Mouse (Mus musculus): ENCODE results near the gene Gpam. TPM values are rescaled to one million over a fixed set of nuclear protein-coding genes. Genes with fewer than 3 reads are reported as not detected.

Gpam gene
- polyA plus RNA-seq, 1 experiment from 2014 or later: 23.6 TPM

DNA sequence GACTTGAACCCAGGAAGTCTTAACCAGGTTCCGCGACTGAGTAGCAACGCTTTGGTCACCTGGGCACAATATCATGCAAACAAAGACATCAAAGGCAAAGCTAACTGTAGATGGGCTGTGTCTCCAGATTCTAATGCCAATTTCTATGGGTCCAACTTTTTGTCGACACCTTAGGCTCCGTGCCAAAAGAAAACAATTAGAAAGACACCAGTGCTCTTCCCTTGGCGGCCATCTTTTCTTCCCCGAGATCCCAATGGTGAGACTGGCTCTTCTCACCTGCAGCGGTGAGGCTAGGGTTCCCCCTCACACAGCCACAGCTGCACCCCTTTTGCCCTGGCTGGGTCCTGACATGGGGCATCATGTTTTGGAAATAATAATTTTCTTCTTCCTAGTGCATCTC is 64.5 kb downstream of the Gpam start:
- H3K4me3 ChIP-seq (ENCODE audit: low read depth, low read length): no peak overlapping the region
- DNase-seq (ENCODE audit: low spot score, missing footprints) (no peak), ATAC-seq (ENCODE audit: low FRiP score) (0 out of 2 replicates have a peak, but pooled peaks have one; percentile 4)
- no peak overlapping the region for H3K4me2 ChIP-seq
- no peaks in the 10 kb centered on the region for H3K27me3 ChIP-seq (ENCODE audit: control insufficient read depth, insufficient read depth, low read length)
- H3K36me3 ChIP-seq (ENCODE audit: control insufficient read depth, insufficient read depth, low read length): peaks cover 2% of the 10 kb centered on the region; the same call in 1 of the 2 replicates
- H3K9me3 ChIP-seq (ENCODE audit: control insufficient read depth, low read length): peaks cover 4% of the 10 kb centered on the region; the same call in 1 of the 2 replicates
- H3K27ac ChIP-seq (ENCODE audit: low read depth, low read length): no peak overlapping the region
- H3K4me1 ChIP-seq (ENCODE audit: control insufficient read depth, insufficient read depth, low read length): peaks cover 5% of the 10 kb centered on the region; the same call in 1 of the 2 replicates
- H3K9ac ChIP-seq (ENCODE audit: low read length): no peak overlapping the region
- 94% methylated on average over 8 of the region's 8 CpGs for WGBS

DNA sequence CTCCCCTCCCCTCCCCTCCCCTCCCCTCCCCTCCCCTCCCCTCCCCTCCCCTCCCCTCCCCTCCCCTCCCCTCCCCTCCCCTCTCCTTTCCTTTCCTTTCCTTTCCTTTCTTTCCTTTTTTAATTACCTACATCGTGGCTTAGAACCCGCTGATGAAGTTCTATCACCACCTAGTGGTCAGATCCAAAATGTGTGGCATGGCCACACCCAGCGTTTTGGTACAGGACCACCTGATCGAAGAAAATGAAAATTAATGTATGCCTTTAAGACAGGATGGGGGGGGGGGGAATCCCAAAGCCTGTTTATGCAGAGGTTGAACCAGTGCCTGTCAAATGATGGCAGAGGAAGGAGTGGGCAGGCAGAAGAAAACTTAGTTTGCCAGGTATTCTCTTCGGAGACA is 65.1 kb downstream of the Gpam start:
- DNase-seq (ENCODE audit: low spot score, missing footprints): peak; percentile 93
- peaks cover 5% of the 10 kb centered on the region; the same call in 1 of the 2 replicates for H3K4me1 ChIP-seq (ENCODE audit: control insufficient read depth, insufficient read depth, low read length)
- H3K27me3 ChIP-seq (ENCODE audit: control insufficient read depth, insufficient read depth, low read length): no peaks in the 10 kb centered on the region
- H3K4me3 ChIP-seq (ENCODE audit: low read depth, low read length): no peak overlapping the region
- WGBS: 40% methylated on average over 4 of the region's 5 CpGs
- H3K36me3 ChIP-seq (ENCODE audit: control insufficient read depth, insufficient read depth, low read length): peaks cover 2% of the 10 kb centered on the region; the same call in 1 of the 2 replicates
- H3K9me3 ChIP-seq (ENCODE audit: control insufficient read depth, low read length): peaks cover 4% of the 10 kb centered on the region; the same call in 1 of the 2 replicates
- no peak overlapping the region for H3K27ac ChIP-seq (ENCODE audit: low read depth, low read length)
- ATAC-seq (ENCODE audit: low FRiP score): peak; percentile 60
- no peak overlapping the region for H3K4me2 ChIP-seq
- H3K9ac ChIP-seq (ENCODE audit: low read length): no peak overlapping the region

DNA sequence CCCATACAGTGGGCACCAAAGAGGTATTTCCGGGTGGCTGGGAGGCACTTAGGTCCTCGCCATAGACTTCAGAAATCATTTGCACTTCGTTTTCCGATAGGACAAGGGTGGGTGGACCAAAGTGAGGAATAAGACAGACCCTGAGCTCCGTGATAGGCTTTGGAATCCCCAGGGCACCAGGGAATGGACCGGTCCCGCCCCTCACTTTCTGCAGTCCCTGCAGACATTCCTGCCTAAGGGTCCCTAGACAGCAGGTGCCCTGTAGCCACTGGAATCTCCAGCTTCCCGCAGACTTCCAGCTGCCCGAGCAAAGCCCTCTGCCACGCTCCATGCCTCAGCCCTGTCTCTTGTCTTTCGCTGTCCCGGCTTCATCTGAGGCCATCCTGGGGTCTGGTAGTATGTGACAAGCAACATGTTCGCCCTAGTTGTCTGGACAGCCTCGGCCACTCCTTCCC is 65.6 kb downstream of the Gpam start:
- Histone ChIP-seq H3K9ac (ENCODE audit: low read length) (0 out of 2 replicates have a peak overlapping the region, but pooled peaks have one; percentile 43), H3K36me3 (ENCODE audit: control insufficient read depth, insufficient read depth, low read length) (peaks cover 2% of the 10 kb centered on the region; the same call in 1 of the 2 replicates), H3K4me2 (peak overlapping the region; percentile 46), H3K27ac (ENCODE audit: low read depth, low read length) (no peak overlapping the region), H3K9me3 (ENCODE audit: control insufficient read depth, low read length) (peaks cover 4% of the 10 kb centered on the region; the same call in 1 of the 2 replicates), H3K27me3 (ENCODE audit: control insufficient read depth, insufficient read depth, low read length) (no peaks in the 10 kb centered on the region), H3K4me1 (ENCODE audit: control insufficient read depth, insufficient read depth, low read length) (peaks cover 5% of the 10 kb centered on the region; the same call in 1 of the 2 replicates), H3K4me3 (ENCODE audit: low read depth, low read length) (peak overlapping the region; percentile 18; the same call in 1 of the 2 replicates)
- DNase-seq (ENCODE audit: low spot score, missing footprints) (peak; percentile 94), ATAC-seq (ENCODE audit: low FRiP score) (peak; percentile 49)
- WGBS: 10% methylated on average over 14 of the region's 14 CpGs

DNA sequence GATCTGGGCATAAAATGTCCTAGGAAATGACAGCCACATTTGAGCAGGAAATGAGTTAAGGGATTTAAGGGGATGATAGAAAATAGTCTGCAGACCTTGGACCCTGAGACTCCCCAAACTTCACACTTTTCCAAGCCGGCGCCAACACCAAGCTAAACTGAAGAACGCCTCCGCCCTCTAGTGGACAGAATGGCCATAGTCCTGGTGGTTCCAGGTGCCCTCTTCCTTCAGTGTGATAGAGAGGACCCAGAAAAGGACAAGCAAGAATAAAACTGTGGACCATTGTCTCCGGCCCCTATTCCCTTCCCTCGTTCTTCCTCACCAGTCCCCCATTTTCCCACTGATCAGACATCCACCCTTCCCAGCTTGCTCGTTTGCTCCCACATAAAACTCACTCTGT is 66.1 kb downstream of the Gpam start:
- peaks cover 5% of the 10 kb centered on the region; the same call in 1 of the 2 replicates for H3K4me1 ChIP-seq (ENCODE audit: control insufficient read depth, insufficient read depth, low read length)
- peak; percentile 98 for DNase-seq (ENCODE audit: low spot score, missing footprints)
- 3% methylated on average over 7 of the region's 7 CpGs for WGBS
- H3K9ac ChIP-seq (ENCODE audit: low read length): 0 out of 2 replicates have a peak overlapping the region, but pooled peaks have one; percentile 43
- no peak overlapping the region for H3K27ac ChIP-seq (ENCODE audit: low read depth, low read length)
- no peak overlapping the region for H3K4me3 ChIP-seq (ENCODE audit: low read depth, low read length)
- H3K36me3 ChIP-seq (ENCODE audit: control insufficient read depth, insufficient read depth, low read length): peaks cover under 1% of the 10 kb centered on the region; the same call in 1 of the 2 replicates
- peak; percentile 67 for ATAC-seq (ENCODE audit: low FRiP score)
- H3K4me2 ChIP-seq: peak overlapping the region; percentile 46
- H3K27me3 ChIP-seq (ENCODE audit: control insufficient read depth, insufficient read depth, low read length): no peaks in the 10 kb centered on the region
- H3K9me3 ChIP-seq (ENCODE audit: control insufficient read depth, low read length): peaks cover 4% of the 10 kb centered on the region; the same call in 1 of the 2 replicates

DNA sequence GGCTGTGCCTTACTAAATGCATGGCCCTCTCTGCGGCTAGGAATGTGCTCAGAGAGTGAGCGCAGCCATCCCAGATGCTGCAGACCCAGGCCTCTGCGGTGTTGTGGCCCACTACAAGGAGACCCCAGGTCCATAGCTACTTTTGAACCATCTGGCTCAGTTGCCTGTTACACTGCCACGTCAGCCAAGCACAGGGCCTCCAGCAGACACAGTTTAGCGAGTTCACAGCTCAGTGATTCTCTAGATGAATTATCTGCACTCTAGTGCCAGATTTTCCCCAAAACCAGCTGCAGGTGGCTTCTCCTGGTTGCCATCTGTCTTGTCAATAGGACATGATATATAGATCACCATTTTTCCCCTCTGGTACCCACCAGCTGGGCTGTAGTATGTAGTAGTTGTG is 69.6 kb downstream of the Gpam start:
- Histone ChIP-seq H3K4me2 (no peak overlapping the region), H3K36me3 (ENCODE audit: control insufficient read depth, insufficient read depth, low read length) (no peaks in the 10 kb centered on the region), H3K9me3 (ENCODE audit: control insufficient read depth, low read length) (peaks cover 4% of the 10 kb centered on the region; the same call in 1 of the 2 replicates), H3K4me3 (ENCODE audit: low read depth, low read length) (no peak overlapping the region), H3K9ac (ENCODE audit: low read length) (no peak overlapping the region), H3K4me1 (ENCODE audit: control insufficient read depth, insufficient read depth, low read length) (peaks cover 5% of the 10 kb centered on the region; the same call in 1 of the 2 replicates), H3K27ac (ENCODE audit: low read depth, low read length) (no peak overlapping the region), H3K27me3 (ENCODE audit: control insufficient read depth, insufficient read depth, low read length) (no peaks in the 10 kb centered on the region)
- DNase-seq (ENCODE audit: low spot score, missing footprints) (no peak), ATAC-seq (ENCODE audit: low FRiP score) (no peak)
- 79% methylated on average over 5 of the region's 5 CpGs for WGBS

DNA sequence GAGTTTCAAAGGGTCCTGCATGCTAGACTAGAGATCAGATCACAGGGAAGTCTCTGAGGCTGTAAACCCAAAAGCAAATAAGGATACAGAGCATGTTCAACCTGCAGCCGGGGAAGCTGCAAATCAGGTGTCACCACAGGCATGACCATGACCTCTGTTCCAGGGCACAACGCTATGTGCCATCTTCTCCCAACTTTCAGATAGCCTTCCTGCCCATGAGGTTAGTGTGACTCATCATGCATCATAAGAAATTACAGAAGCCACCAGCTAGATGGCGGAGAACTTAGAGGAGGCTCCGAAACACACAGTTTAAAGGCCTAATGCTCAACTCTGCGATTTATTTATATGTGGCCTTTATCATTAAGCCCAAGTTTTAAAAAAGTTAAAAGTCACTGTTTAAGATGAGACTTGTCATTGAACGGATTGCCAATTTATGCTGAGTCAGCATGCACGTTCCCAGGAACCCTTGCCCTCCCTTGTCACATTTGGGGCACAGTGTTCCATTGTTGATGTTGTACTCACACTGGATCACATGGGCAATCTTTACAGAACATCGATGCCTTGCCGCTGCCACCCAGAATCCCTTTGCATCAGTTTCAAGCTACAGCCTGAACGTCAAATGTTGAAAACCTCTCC is 71.3 kb downstream of the Gpam start:
- no peak for DNase-seq (ENCODE audit: low spot score, missing footprints)
- H3K9ac ChIP-seq (ENCODE audit: low read length): no peak overlapping the region
- H3K4me1 ChIP-seq (ENCODE audit: control insufficient read depth, insufficient read depth, low read length): no peaks in the 10 kb centered on the region
- H3K36me3 ChIP-seq (ENCODE audit: control insufficient read depth, insufficient read depth, low read length): no peaks in the 10 kb centered on the region
- no peak overlapping the region for H3K4me3 ChIP-seq (ENCODE audit: low read depth, low read length)
- H3K9me3 ChIP-seq (ENCODE audit: control insufficient read depth, low read length): peaks cover 4% of the 10 kb centered on the region; the same call in 1 of the 2 replicates
- 91% methylated on average over 10 of the region's 10 CpGs for WGBS
- H3K4me2 ChIP-seq: no peak overlapping the region
- no peak overlapping the region for H3K27ac ChIP-seq (ENCODE audit: low read depth, low read length)
- no peaks in the 10 kb centered on the region for H3K27me3 ChIP-seq (ENCODE audit: control insufficient read depth, insufficient read depth, low read length)
- no peak for ATAC-seq (ENCODE audit: low FRiP score)

DNA sequence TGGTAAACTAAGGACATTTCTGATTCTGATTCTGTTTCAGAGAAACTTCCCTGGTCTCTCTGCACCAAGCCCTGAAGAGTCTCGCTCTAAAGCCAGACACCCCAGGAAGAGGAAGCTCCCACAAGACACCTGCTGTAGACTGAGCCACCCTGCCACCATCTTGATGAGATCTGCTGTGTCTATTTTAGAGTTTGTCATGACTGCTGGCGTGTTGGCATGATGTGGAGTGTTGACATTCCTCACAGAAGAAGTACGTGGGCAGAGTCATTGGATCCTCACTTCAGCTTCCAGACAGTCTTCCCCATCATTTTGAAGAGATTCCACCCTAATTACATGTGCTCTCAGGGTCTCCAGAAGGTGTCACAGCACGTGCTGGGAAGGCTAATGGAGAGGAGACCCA is 73.9 kb downstream of the Gpam start:
- no peaks in the 10 kb centered on the region for H3K9me3 ChIP-seq (ENCODE audit: control insufficient read depth, low read length)
- no peak overlapping the region for H3K27ac ChIP-seq (ENCODE audit: low read depth, low read length)
- H3K4me2 ChIP-seq: no peak overlapping the region
- no peak overlapping the region for H3K4me3 ChIP-seq (ENCODE audit: low read depth, low read length)
- no peaks in the 10 kb centered on the region for H3K36me3 ChIP-seq (ENCODE audit: control insufficient read depth, insufficient read depth, low read length)
- 77% methylated on average over 4 of the region's 4 CpGs for WGBS
- H3K4me1 ChIP-seq (ENCODE audit: control insufficient read depth, insufficient read depth, low read length): no peaks in the 10 kb centered on the region
- DNase-seq (ENCODE audit: low spot score, missing footprints) (no peak), ATAC-seq (ENCODE audit: low FRiP score) (no peak)
- no peaks in the 10 kb centered on the region for H3K27me3 ChIP-seq (ENCODE audit: control insufficient read depth, insufficient read depth, low read length)
- H3K9ac ChIP-seq (ENCODE audit: low read length): no peak overlapping the region

DNA sequence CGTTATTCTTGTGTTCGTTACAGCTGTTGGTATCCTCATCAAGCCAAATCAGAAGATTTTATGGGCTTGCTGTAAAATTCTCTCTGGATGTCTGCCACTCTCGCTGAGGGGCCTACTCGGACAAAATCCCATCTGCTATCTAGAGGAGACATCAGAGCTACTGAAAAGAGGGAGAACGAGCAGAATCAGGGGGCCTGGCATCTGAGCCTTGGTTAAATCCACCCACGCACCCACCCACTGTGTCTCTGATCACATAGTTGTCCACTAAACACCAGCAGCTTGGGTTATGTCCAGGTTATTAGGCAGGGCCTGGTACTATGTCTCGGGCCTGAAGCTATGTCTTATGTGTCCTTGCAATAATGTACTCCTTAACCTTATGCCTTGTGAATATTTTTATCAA is 89.6 kb downstream of the Gpam start:
- Histone ChIP-seq H3K4me1 (ENCODE audit: control insufficient read depth, insufficient read depth, low read length) (no peaks in the 10 kb centered on the region), H3K27me3 (ENCODE audit: control insufficient read depth, insufficient read depth, low read length) (no peaks in the 10 kb centered on the region), H3K9me3 (ENCODE audit: control insufficient read depth, low read length) (no peaks in the 10 kb centered on the region), H3K4me2 (no peak overlapping the region), H3K27ac (ENCODE audit: low read depth, low read length) (no peak overlapping the region), H3K4me3 (ENCODE audit: low read depth, low read length) (no peak overlapping the region), H3K9ac (ENCODE audit: low read length) (no peak overlapping the region), H3K36me3 (ENCODE audit: control insufficient read depth, insufficient read depth, low read length) (no peaks in the 10 kb centered on the region)
- DNase-seq (ENCODE audit: low spot score, missing footprints) (no peak), ATAC-seq (ENCODE audit: low FRiP score) (no peak)
- 87% methylated on average over 7 of the region's 7 CpGs for WGBS

DNA sequence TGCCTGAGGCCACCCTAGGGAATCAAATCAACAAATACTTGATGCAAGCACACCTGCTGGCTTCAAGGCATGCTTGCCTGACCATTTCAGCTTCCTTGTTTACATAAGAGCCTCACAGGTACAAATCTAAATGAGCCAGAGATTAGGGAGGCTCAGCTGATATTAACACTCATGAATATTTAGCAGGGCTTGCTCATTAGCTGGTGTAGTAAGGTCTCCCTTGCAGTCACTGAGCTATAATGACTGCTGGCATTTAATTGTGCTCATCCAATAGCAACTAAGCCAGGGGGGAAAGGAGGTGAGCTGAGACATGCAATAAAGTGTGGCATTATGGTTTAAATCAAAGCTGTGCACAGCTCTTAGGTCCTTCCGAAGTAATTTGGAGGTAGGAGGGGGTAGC is 108.2 kb downstream of the Gpam start:
- H3K4me1 ChIP-seq (ENCODE audit: control insufficient read depth, insufficient read depth, low read length): no peaks in the 10 kb centered on the region
- no peak overlapping the region for H3K4me2 ChIP-seq
- no peak overlapping the region for H3K27ac ChIP-seq (ENCODE audit: low read depth, low read length)
- no peaks in the 10 kb centered on the region for H3K9me3 ChIP-seq (ENCODE audit: control insufficient read depth, low read length)
- no peak for DNase-seq (ENCODE audit: low spot score, missing footprints)
- no peak overlapping the region for H3K9ac ChIP-seq (ENCODE audit: low read length)
- no peak overlapping the region for H3K4me3 ChIP-seq (ENCODE audit: low read depth, low read length)
- ATAC-seq (ENCODE audit: low FRiP score): peak; percentile 19; the same call in 1 of the 2 replicates
- no peaks in the 10 kb centered on the region for H3K36me3 ChIP-seq (ENCODE audit: control insufficient read depth, insufficient read depth, low read length)
- no peaks in the 10 kb centered on the region for H3K27me3 ChIP-seq (ENCODE audit: control insufficient read depth, insufficient read depth, low read length)
- WGBS: 38% methylated on average over 1 of the region's 1 CpGs
